Mouse (Mus musculus) gonadal fat pad, adult 2 months (tissue): Measurements from ENCODE around the gene Mnt. TPM values are rescaled to one million over a fixed set of nuclear protein-coding genes. Genes with fewer than 3 reads are reported as not detected.
"Not testable (repeated sequence)": the region's sequence is repeated elsewhere in the genome, so short reads cannot be mapped to it uniquely, and the experiment has no call there.

ENCODE experiments used
- DNase-seq: peaks from one replicate; pipeline ENCODE4 v3.0.0-alpha.2; 2012; ENCODE audit warnings: low read depth
- polyA plus RNA-seq: library from polyadenylated mRNA; depleted of rRNA; stranded (reverse); fragments of >200 nt; gene quantifications from 2 replicates; pipeline ENCODE4 v1.2.3, GENCODE M21; 2012; rRNA removed

Mnt gene
- polyA plus RNA-seq = 11.5 and 18.8 TPM in 2 replicates

DNA sequence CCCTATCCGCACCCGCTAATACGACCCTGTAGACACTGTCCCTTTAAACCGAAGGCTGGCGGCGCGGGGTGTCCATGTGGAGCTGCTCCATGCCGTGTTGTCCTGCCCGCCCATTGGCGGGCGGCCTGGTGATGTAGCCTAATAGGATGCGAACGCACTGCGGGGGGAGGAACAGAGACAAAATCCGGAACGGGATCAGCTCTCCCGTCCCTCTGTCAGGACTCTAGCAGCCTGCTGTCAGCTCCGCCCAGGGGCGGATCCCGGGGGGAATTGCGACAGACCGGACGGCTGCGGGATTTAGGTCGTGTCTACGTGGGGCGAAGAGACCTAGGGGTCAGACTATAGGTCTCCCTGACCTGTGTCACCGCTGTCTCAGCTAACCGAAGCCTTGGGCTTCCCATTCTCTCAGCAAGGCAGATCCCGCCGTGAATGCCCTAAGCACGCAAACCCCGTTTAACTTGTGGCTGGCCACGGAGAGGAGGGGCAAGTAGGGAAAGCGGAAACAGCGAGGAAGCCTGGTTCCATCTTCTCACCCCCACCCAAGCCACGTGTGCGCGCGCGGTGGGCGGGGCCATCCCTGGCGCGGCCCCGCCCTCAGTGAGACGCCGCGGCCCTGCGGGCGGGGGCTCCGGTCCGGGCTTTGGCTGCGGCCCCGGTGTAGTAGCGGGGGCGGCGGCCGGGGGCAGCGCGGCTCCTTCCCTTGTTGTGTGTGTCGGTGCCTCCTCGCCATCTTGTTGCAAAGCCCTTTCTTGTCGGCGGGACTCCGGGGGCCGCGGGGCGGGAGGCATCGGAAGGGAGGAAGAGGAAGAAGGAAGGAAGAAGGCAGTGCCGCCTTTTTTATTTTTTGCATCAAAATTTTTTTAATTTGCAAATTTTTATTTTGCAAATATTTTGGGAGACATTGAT is at the start of gene Mnt:
TSS of gene Mnt (plus strand) at position 665 of the 906 bp plus-strand sequence.
- DNase-seq = peak; percentile 95

DNA sequence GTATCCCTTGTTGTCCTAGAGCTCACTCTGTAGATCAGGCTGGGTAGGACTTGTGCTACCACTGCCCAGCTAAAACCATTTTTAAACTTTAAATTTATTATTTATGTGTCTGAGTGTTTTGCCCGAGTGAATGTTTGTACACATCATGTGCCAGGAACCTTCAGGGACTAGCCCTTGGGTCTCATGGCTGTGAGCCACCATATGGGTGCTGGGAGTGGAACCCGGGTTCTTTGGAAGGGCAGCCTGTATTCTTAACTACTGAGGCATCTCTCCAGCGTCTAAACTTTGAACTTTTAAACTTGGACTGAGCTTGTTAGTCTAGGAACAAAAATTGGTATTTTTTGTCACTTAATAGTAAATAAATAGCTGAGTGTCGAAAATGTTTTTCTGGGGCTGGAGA is 37.8 kb upstream of the Mnt start:
- DNase-seq = no peak

DNA sequence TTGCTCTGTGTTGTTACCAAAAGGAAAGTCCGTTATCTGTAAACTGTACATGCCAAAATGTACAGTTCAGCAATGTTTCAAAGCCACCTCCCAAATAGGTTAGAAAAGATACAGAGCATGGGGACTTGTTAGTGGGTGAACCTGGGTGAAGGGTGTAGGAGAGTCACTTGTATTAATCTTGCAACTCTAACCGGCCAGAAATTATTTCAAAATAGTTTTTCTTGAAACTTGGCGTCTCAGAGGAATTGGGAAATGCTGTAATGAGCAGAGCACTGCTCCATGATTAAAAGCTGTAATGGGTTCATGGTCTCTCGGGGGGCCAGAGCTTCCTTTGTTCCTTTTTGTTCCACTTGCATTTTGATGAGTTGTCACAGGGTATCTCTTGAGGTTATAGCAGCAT is 30.1 kb upstream of the Mnt start:
- DNase-seq = peak; percentile 16

DNA sequence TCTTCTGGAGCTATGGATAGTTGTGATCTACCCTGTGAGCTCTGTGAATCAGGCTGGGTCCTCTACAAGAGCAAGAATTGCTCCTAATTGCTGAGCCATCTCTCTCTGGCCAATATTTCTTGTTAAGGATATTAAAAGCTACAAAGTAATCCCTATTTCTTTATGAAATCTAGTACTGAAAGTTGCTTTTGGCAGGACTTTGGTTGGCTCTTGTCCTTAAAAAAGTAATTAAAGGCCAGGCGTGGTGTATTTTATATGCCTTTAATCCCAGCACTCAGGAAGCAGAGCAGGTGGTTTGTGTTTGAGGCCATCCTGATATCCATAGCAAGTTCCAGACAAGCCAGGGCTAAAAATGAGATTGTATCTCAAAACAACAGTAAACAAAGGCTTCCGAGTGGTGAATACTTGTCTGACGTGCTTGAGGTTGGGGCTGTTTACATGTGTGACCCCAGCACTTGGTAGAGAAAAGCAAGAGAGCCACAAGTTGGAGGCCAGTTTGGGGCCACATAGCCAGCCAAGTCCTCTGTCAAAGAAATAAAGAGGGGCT is 26.6 kb upstream of the Mnt start:
- DNase-seq = peak; percentile 52

DNA sequence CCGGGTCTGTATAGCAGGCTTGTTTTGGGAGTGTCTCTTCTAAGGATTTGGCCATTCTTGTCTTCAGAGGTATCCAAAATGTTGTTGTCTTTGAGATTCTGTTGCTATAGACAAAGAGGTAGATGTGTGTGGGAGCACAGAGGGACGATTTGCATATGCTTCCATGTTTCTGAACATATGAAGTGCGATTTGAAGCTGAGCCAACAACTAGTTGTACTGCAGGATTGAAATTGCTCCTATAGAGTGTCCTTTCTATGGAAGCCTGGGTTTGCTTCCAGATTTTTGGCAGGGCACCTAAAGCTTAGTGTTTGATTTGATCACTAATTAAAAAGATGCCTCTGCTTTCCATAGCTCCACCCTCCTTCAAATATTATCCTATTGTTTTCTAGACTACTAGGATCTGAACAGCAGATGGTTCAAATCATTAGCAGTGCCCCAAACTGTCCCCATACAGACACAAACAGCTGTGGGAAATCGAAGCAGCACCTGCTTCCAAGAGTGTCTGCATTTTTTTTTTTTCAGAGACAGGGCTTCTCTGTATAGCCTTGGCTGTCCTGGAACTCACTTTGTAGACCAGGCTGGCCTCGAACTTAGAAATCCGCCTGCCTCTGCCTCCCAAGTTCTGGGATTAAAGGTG is 23.4 kb upstream of the Mnt start:
- no peak for DNase-seq

DNA sequence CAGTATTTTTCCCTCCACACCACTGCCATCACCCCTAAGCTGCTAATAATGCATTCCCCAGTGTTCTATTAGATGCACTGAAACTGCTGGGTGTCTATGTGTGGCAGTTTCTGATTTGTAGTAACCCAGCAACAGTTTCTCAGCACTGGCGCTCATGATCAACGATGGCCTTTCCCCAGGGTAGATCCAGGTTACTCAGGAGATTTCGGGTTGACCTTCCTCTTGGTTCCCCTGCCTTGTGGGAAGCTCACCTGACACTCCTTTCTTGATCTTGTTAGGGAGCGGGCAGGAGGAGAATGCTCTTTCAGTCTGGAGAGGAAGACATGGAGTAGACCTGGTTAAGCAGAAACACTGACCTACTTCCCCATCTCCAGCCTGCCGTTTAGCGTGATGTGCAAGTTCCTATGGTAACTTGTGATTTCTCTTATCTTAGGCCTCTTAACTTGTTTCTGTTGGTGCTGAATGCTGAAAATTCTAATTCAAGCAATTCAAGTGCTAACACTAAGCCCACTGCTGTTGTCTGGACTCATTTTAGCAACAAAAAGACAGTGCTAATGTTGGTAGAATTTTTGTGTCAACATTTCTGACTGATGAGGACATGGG is 22.4 kb upstream of the Mnt start:
- DNase-seq = no peak

DNA sequence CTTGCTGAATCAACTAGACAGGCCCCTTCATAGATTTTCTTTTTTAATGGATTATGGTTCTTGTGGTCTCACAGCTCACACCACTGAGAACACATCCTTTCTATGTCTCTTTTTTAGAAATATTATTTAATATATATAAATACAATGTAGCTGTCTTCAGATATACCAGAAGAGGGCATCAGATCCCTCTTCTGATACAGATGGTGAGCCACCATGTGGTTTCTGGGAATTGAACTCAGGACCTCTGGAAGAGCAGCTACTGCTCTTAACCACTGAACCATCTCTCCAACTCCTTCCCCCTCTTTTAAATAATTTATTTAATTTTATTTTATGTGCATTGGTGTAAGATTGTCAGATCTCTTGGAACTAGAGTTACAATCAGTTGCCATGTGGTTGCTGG is 20.6 kb upstream of the Mnt start:
- no peak for DNase-seq

DNA sequence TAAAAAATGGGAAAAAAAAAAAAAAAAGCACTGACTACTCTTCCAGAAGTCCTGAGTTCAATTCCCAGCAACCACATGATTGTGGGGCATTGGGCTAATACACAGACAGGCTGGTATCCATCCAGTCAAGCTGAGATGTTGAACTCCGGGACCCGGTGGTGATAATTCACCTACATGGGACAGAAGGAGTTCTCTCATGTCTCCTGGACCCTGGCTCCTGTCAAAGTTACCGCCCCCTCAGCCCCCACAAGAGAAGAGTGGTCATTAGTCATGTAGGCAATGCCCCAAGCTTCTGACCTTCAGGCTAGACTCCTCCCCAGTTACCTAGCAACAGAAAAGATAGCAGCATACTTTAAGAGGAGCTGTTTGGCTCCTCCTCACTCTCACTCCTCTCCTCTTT is 19.7 kb upstream of the Mnt start:
- not testable (repeated sequence) for DNase-seq

DNA sequence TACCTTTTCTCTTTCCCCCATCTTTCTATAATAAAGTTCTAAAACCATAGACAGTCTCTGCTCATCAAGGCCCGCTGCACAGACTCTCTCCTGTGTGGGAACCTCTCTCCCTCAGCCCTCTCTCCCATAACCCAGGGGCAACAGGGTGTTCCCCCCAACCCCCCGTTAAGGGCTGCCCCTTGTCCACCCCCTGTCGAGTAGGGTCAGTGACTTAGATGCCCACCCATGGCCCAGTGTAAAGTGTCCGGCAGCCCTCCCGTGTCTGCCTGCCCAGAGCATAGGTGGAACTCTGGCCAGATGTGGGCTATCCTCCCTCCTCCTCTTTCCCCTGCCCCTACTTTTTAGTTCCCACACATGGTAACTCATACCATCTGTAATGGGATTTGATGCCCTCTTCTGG is 19.2 kb upstream of the Mnt start:
- no peak for DNase-seq

DNA sequence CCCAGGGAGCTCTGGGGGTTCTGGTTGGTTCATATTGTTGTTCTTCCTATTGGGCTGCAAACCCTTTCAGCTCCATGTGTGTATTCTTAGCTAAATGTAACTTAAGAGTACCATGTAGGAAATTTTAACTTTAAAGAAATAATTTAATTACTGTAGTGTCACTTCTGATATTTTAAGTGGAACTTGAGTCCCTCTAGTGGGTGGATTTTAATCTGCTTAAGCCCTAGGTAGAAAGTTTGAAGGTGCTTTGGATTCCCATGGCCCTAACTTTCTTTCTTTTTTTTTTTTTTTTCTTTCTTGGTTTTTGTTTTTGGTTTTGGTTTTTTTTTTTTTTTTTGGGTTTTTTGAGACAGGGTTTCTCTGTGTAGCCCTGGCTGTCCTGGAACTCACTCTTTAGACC is 14.9 kb upstream of the Mnt start:
- DNase-seq = no peak

DNA sequence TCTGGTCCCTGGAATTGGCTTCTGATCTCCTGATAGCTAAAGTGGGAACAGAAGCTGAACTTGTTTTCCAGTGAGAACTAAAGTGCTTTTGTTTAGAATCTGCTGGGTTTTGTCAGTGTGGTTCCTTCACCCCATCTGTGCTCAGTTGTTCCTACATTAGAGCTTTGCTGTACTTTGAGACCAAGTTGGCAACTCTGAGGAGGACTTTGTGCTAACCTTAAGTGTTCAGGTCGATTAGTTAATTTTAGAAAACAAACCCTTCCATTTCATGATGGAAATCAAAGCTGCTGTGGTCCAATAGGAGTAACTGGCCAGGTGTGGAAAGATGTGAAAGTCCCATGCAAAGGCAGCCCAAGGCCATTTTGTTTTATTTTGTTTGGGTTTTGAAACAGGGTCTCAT is 9.8 kb upstream of the Mnt start:
- no peak for DNase-seq

DNA sequence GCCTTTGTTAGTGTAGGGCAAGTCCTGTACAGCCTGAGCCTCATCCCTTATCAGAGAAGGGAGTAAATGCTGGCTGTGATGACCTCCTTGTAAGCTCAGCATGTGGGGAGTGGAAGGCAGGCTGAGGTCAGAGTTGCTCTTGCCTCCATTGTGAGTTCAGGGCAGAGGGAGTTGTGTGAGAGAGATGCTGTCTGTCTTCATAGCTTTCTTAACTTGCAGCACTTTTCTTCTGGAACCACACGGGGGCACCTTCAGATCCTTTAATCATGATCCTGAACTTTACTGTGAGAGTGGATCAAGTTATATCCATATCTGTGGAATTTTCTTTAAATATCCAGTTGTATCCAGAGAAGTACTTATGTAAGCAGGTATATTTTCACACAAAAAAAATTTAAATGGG is 9.3 kb upstream of the Mnt start:
- DNase-seq = no peak

DNA sequence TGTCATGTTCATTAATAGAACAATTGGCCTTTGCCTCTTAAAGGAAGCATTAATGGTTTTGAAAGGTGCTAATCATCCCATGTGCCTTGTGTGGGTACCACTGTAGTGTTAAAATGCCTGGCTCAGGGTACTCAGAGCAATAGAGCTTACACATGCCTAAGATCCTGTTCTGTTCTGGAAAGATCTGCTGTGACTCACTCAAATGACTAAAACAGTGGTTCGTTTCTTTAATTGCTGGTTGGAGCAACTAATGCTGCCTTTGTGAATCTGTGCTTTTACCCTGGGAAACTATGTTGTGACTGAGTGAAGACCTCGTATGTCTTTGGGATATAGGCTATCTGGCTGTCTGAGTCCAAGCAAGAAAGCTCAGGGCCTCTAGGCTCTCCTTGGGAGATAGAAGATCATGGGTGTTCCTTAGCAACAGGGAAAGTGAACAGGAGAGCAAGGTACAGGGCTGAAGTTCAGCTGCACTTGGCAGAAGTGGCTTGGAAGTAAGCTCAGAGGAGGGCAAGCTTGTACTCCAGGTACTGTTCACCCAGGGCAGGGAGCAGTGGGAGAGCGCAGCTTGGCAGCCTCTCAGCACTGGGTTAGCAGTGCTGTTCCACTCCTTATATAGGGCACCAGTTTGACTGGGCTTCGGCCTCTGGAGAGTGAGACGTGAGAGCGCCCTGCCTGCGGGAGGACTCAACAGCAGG is 7.8 kb upstream of the Mnt start:
- no peak for DNase-seq

DNA sequence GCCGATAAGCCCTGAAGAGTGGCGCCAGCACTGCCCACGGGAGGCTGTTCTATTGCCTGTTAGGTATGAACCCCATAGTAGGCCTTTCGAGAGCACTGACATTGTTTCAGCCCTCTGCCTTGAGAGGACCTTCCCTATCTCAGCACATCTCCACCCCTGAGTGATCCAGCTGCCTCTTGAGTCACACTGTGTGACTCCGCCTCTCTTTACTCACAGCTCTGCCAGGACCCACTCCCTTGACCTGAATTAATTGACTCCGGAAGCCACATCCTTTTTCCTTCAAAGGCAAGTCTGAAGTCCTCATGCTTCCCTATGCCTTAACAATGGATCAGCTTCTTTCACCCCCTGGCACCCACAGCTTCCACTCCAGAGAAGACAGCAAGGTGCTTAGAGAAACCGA is 4.6 kb upstream of the Mnt start:
- no peak for DNase-seq

DNA sequence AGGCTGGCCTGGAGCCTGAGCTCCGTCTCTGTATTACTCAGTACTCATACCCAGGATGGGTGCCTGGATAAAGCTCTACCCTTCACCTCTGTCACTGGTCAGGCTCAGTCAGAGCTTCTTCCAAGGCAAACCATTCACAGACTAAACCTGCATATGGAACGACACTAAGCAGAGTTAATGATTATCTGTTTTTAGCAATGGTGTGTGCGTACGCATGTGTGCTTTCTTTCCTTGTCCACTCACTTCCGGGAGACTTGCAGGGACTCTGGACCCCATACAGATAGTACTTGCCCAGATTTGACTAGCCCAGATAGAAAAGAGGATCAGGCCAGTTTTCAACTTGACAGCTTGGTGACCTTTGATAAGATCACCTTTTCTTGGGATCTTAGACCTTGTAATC is 4.0 kb upstream of the Mnt start:
- no peak for DNase-seq

DNA sequence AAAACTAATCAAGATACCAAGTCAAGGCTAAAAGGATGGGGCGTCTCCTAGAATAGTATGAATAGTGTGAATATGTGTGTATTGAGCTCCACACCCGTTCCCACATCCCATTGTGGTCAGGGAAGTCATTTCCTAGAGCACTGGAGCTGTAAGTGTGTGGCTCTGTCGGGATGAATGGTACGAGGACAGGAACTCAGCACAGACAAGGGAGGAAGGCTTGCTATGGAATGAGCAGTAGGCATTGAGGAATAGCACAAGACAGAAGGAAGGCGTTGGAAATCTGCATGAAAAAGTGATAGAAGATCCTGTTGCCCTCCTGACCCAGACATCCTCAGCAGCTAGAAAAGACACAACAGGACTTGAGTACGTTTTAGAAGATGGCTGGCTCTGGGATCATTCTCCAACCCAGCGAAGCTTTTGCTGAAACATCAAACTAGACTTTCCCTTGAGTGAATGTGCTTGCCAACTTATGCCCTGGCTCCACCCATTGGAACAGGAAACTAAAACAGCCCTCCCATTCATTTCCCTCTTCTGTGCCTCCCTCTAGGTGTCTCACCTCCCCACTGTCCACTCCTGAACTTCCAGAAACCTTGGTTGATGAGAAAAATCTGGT is 2.8 kb upstream of the Mnt start:
- no peak for DNase-seq

DNA sequence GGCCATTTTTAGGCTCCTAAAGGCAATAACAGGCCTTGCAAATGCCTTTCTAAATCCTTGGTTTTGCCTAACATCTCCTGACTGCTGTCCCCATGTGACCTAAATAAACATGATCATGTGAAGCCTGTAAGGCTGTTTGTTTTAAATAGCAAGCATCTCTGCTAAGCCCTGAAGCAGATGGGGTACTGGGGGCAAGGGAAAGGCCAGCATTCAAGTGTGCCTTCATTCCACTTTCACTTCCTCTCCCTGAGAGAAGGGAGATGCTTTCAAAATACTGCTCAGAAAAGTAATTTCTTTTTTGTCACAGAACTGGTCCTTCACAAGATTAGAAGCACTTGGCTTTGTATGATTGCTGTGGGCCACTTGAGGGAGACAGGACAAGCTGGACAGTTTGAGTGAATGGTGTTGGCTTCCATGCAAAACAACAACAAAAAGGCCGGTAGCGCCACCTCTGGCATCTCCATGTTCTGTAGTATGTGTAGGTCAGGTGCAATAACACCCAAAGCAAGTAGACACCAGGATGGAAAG is 2.3 kb upstream of the Mnt start:
- no peak for DNase-seq

DNA sequence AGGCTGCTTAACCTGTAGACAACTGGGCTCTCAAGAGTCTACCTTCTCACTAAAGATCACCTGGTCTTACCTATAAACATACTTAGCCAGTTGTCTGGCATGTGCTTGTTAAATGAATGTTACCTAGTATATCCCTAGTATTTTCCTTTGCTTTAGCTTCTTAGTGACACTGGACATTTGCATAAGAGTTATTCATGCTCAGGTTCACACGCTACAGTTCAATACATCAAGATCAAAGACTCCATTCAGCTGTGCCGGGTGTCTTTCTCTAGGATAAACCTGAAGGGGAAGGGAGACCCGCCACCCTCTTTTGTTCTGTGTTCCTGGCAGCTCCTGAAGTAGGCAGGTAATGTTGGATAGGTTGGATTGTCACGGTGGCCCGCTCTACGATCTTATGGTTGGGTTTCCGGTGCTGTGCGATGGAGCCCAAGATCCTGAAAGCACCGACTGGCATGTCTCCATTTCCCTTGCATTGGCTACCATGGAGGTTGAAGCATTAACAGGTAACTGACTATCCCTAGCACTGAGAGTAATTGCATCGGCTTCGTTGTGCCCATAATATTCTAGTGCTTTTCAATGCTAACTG is 1.7 kb upstream of the Mnt start:
- DNase-seq = no peak

DNA sequence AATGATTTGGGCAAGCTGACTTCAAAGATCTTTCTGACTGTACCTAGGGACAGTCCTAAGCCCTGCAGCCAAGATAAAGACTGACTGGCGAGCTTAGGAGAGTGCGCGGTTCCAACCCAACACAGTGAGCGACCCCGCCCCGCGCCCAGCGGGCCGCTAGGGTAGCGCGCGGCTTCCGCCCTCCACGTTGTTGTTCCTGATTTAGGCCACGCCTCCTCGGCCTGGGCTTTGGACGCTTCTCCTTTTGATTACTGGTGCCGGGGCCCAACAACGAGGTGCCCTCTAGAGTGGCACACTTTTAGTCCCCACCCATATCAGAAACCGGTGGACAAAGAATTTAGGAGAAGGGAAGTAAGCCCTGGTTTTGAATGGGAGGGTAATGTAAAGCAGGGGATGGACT is 908 bp upstream of the Mnt start:
- no peak for DNase-seq

DNA sequence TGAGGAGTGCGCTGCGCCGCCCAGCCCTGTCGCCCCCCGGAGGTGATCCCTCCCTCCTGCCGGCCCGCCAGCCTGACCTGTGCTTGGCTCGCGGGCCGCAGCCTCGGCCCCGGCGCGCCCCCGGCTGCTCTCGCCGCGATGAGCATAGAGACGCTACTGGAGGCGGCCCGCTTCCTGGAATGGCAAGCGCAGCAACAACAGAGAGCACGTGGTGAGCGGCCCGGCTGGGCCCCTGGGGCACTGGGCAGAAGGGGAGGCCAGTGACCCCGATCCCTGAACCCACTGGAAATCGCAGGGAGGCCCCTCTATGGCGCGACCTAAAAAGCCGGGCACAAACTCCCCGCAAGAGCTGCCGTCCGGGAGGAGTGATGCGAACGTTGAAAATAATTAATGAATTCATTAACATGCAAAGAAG is 478 bp downstream of the Mnt start:
- DNase-seq = no peak
